Mouse (Mus musculus) B cell, adult 2 months (primary cell): ENCODE data around the gene Cdc42se1.

Experiments
- DNase-seq, 2 experiments: peaks; one replicate each; pipeline ENCODE4 v3.0.0; 2022

The Cdc42se1 gene

DNA sequence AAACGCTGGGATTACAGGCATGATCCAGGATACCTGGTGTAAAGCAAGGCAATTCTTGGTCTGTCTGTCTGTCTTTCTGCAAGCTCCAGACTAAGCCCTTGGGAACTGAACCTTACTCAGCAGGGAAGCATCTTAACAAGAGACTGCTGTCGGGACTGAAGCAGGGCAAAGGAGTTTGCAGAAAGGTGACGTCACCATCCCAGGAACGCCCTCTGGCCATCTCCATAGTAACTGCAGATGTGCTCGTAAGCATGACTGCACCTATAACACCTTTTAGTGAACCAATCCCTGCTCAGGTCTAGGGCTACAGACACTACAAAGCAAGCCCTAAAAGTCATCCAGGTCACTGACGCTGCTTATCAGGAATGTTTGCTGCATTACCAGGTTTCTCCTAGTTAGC, 4.2 kb upstream of the Cdc42se1 start:
- DNase-seq = no peak

DNA sequence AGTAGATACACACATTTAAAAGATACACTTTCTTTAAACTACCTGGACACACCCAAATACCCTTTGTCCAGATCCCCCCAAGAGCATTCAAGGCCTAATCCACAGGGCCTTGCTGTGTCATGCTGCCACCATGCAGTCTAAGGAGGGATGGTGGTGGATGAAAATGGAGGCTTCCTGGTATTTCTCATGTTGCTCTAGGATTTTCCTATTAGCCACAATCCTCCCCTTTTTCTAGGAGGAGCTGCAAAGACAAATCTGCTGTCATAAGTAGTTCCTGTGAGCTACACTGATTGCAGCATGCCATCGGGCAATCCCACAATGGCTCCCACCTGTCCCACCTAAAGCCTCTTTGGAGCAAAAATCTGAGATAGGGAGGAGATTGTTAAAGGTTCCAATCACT, 1.3 kb upstream of the Cdc42se1 start:
- no peak for DNase-seq

DNA sequence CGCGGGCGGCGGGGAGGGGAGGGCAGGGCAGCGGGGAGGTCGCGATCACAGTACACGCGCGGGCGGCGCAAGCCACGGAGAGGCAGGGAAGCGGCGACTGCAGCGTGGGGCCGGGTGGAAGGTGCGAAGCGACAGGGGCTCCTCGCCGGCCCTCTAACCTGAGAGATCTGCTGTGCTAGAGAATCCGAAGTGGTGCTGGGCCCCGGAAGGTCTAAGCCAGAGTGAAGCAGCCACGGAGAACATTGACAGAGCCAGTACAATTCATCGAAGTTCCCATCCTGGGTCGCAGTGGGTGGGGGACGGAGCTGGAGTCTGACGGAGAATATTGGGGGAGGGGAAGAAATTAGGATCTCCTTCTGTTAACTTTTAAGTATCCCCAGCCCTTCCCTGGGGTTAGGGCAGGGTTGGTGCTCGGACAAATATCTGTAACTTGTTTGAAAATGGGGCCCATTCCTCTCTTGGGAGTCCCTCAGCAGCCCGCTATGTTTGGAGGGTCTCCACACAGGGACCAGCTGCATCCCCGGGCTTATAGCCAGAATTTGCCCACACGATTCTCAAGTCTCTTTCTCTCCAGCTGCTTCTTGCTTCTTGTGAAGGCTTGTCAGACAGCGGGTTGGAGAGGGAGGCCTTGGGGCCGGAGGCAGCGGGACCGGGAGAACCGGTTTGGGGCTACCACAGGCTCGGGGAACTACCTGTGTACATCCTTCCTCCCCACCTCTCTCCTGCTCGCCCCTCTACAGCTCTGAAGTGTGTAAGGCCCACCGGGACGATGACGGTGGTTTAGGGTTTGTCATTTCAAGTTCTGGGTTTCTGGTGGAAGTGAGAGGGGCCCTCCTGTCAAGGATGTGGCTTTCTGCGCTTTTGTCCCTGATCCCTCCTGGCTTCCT, 605 bp downstream of the Cdc42se1 start:
- peak; percentile 36 to 41 for DNase-seq

DNA sequence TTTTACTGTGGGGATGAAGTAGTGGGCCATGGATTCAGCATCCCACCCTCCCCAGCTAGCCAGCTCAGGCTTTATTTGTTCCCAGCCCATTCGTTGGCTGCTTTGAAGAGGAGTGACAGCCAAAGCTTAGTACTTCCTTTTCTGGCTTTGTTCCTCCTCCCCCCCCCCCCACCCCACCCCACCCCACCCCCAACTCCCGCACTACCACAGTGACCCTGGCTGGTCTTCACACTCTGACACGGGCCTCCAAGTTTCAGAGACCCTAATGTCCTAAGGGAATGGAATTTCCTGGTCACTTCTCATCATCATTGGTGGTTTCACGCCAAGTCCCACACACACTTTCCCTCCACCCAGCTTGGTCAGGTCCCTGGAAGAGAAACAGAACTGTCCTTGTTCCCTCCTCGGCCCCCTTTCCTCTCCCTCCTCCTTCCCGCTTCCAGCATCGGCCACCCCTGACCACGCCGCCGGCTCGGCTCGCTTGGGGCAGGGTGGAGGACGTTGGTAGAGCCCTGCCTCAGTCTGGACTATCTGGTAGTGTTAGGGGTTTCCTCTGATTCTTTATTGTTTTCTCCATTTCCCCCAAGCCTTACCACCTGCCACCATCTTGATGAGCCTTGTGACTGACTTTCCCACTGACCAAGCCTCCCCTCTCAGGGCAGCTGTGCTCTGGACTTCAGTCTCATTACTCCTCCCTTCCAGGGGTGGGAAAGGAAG, 1.4 kb downstream of the Cdc42se1 start:
- DNase-seq = peak; percentile 40 to 43

DNA sequence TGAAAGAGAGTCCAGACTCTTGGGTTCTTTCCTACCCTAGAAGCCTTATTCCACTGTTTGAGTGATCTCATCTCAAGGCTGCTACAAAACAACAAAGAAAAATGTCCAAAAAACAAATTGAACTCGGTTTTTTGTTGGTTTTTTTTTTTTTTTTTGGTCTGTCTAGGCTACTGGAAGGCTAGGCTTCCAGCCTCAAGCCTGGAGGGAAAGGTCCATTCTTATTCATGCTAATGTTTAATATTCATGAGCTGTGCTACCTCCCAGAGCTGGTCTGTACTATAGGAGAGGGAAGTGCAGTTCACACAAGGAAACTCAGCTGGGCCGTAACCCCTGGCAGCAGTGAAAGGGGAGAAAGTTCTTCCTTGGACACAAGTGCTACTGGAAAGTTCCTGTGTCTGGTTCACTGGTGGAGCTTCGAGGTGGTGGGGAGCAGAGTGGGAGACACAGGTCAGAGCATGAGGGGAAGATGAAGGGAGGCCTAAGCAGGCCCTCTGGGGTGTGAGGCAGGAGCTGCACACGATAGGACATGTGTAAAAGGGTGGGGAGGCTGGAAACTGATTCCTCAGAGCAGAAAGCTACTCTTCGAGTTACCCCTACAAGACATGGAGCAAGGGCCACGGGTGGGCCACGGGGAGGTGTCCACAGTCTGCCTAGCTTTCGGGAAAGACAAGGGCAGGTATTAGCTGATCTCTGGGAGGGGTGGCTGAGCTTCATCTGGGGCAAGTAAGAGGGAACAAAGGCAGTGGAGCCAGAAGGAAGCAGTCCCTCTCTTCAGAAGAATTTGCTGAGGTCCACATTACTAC, 2.2 kb downstream of the Cdc42se1 start:
- peak; percentile 29 to 31 for DNase-seq

DNA sequence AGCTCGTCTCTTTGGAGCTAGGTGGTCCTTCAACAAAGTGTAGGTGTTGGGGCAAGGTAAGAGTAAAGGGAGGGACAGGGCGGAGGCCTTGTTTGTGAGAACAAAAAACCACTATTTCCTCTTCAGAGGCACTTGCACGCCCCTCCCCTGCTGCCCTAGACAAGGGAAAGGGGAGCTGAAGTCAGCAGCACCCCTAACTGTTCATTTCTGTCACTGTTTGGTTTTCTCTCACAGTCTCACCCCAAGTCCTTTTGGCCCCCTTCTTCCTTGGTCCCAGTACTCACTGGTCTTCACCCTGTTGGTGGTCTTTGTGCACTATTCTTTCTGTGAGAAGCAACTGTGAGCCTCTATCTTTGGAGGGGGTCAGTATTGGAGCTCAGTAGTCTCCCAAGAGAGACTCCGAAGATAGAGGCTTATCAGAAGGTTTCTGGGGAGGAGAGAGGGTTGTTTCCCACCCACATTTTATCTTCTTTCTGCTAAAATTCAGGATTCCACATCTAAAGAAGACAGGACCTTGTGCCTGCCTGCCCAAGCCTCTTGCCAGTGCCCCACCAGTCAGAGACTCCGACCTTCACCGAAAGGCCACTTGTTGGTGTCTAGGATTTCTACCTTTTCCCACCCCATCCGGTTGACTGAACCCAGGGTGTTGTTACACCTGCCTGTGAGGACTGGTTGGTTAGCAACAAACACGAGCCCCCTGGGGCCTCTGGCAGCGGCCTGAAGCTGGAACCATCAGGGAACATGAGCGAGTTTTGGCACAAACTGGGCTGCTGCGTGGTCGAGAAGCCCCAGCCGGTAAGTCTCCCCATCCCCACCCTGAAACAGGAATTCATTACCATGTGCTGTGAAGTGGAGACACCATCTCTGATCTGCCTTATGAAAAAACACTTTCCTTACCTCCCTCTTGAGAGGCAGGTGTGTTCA, 3.0 kb downstream of the Cdc42se1 start, which contains the start of gene Mllt11:
Mllt11 (minus strand) TSS at position 874 of the 924 bp plus-strand sequence.
- peak; percentile 50 to 54 for DNase-seq

DNA sequence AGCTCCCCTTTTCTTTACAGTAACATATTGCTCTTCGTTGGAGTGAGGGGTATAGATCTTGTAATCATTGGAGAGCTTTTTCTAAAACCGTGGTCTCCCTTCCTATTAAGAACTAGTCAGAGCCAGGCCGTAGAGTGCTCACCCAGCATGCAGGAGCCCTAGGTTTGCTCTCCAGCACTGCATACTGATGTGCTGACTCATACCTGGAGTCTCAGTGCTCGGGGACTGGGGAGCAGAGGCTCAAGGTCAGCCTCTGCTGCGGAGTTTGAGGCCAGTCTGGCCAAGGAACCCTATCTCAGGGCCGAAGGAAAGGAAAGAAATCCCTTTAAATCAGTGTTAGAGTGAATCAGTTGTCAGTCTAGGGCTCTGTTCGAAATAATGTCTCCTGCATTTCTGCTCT, 4.2 kb downstream of the Cdc42se1 start:
- DNase-seq = no peak

DNA sequence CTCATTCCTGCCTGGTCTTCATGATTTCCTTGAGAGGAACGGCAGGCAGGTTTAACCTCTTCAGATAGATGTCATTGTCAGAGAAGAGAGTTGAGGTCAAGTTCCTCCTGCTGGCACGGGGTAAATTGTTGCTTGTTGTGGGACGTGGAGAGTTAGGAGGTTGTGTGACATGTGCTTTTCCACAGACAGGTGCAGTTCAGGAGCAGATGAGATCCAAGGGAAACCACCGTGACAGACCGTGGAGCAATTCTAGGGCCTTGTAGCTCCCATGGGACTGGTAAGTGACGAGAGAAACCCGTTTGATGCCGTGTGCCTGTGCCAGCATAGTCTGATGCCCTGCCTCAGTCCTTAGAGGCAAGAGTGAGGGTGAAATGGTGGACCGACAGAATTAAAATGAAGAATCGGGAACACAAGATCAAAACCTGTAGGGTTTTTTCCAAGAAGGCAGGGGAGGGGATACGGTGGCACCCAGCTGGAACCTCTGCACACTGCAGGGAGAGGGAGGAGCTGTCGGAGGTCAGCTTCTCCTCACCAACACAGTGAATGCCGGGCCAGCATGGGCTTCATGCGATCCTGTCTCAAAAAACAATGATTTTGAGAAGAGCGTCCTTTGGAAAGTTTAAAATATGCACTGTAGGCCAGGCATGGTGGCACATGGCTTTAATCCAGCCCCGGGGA, 4.9 kb downstream of the Cdc42se1 start:
- peak in 1 of 2 experiments; percentile 4 for DNase-seq

DNA sequence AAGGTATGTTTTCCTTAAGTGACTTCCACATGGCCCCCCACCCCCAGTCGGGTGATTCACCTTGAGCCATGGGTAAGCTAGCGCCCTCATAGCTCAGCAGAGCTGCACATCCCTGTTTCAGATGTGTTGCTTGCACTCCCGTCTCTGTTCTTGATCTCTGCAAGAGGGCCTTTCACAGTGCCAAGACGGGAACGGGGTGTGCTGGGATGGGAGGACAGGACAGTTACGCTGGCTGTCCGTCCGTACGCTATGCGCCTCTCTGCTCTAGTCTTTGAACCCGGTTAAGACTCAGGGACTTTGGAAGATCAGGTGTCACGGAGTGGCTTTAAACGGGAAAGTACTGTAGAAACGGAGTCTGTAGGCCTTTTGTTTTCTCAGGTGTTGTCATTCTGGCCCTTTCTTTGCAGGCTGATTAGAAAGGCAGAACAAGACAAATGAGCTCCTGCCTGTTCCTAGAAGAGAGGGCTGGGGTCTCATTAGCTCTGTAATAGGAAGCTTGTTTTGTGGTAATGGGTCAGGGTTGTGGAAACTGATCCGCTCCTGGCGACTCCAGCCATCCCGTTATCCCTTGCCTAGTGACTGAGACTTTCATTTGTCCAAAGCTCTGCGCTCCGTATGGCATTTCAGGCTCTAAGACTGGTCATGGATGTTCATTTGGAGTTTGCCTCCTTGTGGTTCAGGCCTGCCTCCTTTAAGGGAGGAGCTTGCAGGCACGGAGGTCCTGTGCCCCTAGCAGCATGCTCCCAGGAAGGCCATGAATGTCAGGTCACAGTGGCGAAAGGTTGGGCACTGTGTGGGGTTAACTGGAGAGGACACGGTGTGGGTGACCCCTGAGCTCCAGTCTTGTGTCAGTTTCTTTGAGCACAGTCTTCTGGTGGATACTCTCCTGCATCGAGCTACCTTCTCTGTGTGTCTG, 7.1 kb downstream of the Cdc42se1 start:
- DNase-seq = no peak

DNA sequence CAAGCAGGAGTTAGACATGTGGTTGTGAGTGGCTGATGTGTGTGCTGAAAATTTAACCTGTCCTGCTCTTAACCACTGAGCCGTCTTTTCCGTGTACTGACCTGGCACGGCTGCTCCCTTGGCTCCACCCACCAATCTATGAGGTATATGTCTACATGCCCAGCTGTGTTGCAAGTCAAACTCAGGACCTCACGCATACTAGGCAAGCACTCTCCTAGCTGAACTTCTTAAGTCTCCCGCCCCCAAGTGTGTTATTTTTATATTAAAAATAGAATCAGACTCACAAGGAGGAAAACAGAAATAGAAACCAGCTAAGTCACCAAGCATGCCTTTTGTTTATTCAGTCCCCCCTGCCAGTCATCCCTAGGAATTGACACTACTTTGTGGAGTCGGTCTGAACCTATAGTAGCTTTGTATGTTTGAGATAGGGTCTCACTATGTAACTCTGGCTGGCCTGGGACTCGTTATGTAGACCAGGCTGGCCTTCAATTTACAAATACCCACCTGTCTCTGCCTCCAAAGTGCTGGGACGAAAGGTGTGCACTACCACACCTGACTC, 9.1 kb downstream of the Cdc42se1 start:
- no peak for DNase-seq

DNA sequence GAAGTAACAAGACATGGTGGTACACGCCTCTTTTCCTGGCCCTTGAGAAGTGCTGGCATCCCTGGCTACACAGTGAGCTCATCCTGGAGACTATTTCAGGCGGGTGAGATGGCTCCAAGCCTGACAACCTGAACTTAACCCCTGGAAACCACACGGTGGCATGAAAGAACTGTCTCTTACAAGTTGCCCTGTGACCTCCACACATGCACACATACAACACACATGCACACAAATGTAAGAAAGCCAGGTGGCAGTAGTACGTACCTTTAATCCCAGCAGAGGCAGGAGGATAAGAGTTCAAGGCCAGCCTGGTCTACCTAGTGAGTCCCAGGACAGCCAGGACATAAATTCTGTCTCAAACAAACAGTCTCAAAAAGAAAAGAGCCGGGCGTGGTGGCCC, 10.5 kb downstream of the Cdc42se1 start:
- no peak for DNase-seq

DNA sequence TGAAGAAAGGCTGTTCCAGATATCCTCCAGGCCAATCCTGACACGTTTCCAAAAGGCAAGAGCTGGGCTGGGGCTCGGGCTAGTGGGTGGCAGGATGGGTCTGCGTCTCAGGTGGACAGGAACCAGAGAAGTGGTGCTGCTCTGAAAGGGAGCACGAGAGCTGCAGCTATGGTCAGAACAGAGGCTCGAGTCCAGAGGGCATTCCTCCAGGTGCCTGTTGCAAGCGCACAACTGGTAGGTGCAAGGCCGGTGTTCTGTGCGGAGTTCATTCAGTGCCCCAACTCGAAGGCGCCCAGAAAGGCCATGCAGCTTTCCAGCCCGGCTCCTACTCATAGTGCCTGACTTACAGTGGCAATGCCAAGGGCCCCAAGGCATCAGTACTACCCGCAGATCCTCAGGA, 11.4 kb downstream of the Cdc42se1 start:
- DNase-seq = no peak

DNA sequence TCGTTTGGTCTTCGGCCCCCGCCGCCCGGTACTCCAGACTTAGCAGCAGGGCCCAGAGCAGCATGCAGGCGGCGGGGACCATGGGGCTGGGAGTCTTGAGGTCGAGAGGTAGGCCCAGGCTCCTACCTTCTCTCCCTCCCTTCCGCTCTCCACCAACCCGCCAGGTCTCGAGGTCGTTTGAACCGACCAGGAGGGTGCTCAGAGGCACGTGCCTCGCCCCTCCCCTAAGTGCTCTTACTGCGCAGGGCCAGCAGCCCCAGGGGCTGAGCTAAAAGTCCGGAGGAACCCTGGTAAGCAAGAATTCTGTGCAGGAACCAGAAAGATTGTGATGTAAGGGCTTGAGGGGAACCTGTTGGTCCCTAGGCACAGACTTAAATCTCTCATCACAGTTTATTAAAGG, 12.4 kb downstream of the Cdc42se1 start:
- DNase-seq = no peak

DNA sequence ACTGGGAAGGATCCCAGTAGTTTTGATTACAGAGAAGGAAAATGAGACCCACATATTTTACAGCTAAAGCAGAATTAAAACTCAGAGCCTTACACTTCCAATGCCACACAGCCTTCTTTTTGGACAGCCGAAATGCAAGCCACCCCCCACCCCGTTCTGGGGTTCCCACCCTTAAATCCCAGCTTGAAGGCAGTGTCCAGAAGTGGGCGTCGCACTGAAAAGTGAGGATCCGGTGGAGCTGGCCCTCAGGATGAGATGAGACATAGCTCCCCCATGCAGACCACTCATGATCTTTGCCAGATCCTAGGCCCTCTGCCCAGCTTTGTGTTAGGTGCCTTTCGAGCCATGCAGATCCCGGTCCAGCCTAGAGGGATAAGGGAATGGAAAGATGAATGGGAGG, 13.0 kb downstream of the Cdc42se1 start, which contains the start of gene Gm128:
Gm128 (minus strand) TSS at position 101 of the 400 bp plus-strand sequence.
- DNase-seq = no peak

DNA sequence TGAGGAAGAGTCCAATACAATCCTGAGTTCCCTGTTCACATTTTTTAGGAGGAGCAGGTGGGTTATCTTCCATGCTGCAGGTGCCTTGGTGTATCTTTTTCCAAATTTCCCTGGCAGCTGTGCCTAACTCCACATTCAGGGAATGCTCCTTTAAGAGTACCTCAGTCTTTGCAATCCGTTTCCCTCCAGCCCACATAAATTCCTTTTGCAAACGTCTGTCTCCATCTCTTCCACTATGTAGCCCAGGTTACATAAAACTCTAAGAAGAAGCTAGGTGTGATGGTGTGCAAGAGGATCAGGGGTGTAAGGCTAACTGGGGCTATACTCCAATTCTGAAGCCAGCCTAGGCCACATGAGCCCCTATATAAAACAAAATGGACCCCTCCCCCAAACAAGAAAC, 14.6 kb downstream of the Cdc42se1 start:
- DNase-seq = no peak

DNA sequence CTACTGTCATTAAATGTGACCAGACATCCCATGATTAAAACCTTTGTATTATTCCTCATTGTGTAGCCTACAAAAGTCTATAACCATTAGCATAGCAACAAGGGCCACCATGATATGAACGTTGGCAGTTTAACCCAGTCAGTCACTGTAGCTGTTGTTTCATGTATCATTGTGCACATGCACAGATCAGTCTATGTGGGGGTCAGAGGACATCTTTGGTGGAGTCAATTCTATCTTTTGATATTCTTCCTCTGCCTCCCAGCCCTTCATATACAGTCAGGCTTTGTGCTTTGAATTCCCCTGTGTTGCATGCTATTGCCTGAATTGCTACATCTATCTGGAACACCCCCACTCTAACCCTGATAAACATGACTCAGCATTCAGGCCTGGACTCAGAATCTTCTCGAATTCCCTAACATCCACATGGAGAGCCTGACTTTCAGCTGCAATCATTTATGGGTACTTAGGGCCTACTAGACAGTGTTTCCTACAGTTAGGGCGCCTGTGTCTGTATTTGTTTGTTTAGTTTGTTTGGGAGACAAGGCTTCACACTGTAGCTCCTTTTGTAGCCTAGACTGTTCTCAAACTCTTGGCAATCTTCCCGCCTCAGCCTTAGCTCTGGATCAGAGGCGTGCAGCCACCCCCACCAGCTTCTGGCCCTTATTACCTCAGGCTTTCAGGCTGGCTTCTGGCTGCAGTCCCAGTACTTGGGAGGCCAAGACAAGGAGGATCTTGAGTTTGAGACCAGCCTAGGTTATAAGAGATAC, 18.1 kb downstream of the Cdc42se1 start:
- DNase-seq = no peak

DNA sequence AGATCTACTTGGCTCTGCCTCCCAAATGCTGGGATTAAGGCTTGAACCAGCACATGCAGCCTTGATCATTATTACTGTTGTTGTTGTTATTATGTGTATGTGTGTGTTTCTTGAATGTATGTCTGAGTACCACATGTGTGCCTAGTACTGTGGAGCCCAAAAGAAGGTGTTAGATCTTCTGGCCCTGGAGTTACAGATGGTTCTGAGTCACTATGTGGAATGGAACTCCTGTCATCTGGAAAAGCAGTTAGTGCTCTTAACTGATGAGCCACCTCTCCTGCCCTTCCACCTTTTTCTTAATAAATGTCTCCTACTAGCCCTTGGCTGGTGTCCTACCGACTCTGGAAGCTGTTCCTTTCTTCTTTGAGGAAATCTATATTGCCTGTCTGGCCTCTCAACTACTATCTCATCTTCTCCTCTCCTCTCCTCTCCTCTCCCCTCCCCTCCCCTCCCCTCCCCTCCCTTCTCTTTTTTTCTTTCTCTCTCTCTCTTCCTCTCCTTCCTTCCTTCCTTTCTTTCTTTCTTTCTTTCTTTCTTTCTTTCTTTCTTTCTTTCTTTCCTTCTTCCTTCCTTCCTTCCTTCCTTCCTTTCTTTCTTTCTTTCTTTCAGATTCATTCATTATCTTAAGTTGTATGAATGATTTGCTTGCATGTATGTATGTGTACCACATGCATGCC, 19.3 kb downstream of the Cdc42se1 start:
- DNase-seq = no peak

DNA sequence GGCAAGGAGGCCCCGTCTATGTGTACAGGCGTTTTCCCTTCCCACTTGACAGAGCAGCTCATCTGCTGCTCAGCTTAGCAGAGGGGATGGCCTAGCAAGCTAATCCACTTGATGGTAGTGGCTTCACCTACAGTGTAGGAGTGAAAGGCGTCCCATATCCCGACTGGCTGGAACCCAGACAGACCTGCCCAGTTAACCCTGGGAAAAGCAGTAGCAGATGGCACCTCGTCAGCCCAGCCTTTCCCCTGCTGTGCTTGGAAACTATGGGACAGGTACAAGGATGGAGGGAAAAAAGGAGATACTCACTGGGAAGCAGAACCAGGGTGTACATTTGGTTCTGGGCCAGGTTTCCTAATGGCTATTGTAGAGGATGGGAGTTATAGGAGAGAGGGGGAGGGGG, 21.8 kb downstream of the Cdc42se1 start:
- DNase-seq = no peak
